Mouse (Mus musculus) frontal cortex, postnatal 10 days (tissue): ENCODE data around the gene Speg.

Experiments used
- DNase-seq, 2 experiments: peaks; one replicate each; pipeline ENCODE4 v3.0.0; 2022; ENCODE audit warnings: low spot score in 2 of 2, mixed read lengths in 1 of 2

Speg gene

DNA sequence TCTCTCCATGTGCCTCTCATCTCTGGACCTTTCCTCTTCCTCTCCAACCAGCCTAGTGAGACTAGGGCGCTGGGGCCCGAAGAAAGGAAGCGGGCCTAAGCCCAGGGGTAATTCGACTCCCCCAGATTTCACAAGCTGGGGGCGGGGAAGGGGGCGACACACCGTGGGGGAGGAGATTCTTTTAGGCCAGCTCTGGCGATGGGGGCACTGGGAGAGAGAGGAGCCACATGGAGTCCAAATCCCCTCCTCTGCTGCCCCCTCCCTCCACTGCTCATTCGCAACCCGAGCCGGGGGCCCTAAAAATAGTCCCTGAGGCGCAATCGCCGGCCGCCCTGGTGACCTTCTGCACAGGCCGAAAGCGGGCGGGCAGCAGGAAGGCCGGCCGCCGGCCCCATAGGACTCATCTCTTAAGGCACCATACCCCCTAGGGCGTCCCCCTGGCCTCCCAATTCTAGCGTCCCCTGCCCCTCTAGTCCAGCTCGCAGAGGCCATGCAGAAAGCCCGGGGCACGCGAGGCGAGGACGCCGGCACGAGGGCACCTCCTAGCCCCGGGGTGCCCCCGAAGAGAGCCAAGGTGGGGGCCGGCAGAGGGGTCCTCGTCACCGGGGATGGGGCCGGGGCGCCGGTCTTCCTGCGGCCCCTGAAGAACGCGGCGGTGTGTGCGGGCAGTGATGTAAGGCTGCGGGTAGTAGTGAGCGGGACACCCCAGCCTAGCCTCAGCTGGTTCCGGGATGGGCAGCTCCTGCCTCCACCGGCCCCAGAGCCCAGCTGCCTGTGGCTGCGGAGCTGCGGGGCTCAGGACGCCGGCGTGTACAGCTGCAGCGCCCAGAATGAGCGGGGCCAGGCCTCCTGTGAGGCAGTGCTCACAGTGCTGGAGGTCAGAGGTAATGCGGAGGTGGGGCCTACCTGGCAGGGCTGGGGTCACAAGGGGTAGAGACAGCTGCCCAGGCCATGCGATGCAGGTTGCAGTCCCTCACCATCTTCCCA, at the start of gene Speg:
TSS of gene Speg (plus strand) at position 348 of the 987 bp plus-strand sequence.
- DNase-seq = no peak

GRCm38 (mm10) chr1:75327461-75327860, 47.6 kb upstream of the Speg start:
- DNase-seq = no peak

GRCm38 (mm10) chr1:75331271-75331670, 43.8 kb upstream of the Speg start:
- DNase-seq = no peak

- DNase-seq = no peak
Observed at GRCm38 (mm10) chr1:75336461-75336860, 38.6 kb upstream of the Speg start.

- DNase-seq = no peak
Observed at GRCm38 (mm10) chr1:75337097-75337496, 38.0 kb upstream of the Speg start.

GRCm38 (mm10) chr1:75338091-75338694, 36.9 kb upstream of the Speg start:
- no peak for DNase-seq

DNA sequence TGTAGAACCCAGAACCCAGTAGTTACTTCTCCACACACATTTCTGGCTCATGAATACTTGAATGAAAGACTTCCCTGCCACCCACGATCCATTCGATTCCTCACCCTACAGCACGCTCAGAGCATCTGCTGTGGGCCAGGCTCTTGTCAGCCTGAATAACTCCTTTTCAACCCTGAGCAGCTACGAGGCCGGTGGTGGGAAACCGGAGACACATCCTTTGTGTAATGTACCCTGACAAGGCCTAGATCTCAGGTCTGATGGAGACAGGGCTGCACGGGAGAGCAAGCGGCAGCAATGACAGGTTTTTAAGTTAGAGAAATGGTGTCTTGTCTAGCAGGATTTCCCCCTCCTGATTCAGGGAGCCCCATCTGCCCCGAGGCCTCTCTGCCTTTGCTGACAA, 35.8 kb upstream of the Speg start:
- DNase-seq = no peak

- no peak for DNase-seq
Observed at GRCm38 (mm10) chr1:75340519-75340918, 34.6 kb upstream of the Speg start.

DNA sequence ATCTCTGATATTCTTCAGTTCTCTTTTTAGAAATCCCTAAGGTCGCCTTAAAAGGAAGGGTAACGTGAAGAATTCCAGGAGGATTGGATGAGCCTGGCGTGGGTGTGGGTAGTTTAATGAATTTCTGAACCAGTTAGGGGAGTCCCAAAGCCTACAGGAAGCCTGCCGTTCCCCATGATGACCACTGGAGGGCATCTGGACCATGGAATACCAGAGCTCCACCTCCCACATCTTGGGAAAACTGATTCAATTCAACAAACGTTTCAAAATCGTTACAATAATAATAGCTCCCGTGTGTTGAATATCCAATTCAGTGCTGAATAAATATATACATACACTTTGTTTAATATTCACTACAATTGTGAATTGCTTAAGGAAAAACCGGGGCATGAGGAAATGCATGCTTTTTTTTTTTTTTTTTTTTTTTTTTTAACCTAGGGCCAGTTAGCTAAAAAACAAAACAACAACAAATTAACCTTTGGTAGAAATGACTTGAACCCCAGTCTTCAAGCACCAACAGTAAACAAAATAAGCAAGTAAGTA, 32.2 kb upstream of the Speg start:
- DNase-seq = peak; percentile 65 to 71

DNA sequence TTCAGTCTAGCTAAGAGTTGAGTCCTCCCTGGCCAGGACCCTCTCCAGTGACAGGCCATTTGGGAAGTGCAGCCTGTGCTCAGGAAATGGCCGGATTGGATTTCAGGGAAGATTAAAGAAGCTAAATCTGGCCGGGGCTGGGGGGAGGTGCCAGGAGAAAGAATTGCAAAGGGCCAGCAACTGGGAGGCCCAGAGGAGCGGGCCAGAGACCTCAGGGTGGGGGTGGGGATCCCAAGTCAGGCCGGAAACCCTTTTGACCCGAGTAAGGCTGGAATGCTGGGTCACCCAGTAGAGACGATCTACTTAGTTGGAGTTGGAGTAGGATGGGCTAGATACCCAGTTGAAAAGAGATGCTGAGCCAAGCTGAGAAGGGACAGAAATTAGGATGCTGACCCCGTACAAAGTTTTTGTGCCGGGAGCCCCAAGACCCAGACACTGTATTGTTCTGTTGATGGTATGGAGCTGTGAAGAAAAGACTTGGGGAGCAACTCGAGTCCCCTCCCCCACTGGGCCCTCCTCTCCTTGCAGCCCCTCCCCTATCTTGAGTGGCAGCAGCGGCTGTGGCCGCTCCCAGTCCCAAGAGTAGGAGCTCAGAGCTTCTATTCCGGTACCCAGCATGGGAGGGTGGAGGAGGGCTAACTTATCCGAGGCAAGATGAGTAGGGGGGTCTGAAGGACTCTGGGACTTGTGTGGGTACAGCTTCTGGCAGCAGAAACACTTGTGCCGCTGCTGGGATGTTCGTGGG, 30.6 kb upstream of the Speg start:
- no peak for DNase-seq

- DNase-seq = no peak
Observed at GRCm38 (mm10) chr1:75345036-75345935, 29.8 kb upstream of the Speg start.

GRCm38 (mm10) chr1:75347279-75347678, 27.8 kb upstream of the Speg start:
- DNase-seq = no peak

DNA sequence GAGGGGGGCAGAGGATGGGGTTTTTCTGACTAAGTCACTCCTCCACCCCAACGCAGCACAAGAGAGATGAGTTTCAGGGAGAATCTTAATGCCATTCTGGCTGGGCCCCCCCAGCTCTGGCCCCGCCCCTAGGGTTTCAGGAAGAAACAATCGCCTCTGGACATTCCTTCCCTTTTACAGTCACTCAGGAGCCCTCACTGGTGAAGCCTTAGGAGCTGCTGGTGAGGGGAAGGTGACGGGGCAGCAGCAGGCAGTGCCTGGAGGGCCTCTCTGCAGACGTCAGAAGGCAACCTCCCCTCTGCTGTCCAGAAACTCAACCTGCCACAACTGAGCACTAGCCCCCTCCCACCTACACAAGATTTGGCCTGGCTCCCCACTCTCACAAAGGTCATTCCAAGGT, 25.8 kb upstream of the Speg start:
- no peak for DNase-seq

- no peak for DNase-seq
Observed at GRCm38 (mm10) chr1:75357261-75357660, 17.8 kb upstream of the Speg start.

DNA sequence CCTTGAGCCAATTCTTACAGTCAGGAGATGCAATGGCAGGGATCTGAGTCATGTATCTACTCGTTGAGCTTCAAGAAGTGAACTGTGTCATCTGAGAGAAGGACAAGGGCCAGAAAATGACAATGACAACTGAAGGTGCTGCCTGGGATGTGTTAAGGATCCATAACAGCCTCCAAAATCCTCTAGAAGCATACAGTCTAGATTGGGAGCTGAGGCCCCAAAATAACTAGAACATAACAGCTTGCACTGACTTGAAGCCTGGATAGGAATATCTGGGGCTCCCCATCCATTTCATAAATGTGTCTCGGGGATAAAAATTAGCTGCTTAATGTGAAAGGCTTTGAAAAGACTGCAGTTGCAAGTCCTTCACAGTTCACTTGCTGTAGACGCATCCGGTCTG, 17.1 kb upstream of the Speg start:
- DNase-seq = no peak

GRCm38 (mm10) chr1:75359346-75359745, 15.8 kb upstream of the Speg start:
- peak in 1 of 2 experiments; percentile 57 for DNase-seq

DNA sequence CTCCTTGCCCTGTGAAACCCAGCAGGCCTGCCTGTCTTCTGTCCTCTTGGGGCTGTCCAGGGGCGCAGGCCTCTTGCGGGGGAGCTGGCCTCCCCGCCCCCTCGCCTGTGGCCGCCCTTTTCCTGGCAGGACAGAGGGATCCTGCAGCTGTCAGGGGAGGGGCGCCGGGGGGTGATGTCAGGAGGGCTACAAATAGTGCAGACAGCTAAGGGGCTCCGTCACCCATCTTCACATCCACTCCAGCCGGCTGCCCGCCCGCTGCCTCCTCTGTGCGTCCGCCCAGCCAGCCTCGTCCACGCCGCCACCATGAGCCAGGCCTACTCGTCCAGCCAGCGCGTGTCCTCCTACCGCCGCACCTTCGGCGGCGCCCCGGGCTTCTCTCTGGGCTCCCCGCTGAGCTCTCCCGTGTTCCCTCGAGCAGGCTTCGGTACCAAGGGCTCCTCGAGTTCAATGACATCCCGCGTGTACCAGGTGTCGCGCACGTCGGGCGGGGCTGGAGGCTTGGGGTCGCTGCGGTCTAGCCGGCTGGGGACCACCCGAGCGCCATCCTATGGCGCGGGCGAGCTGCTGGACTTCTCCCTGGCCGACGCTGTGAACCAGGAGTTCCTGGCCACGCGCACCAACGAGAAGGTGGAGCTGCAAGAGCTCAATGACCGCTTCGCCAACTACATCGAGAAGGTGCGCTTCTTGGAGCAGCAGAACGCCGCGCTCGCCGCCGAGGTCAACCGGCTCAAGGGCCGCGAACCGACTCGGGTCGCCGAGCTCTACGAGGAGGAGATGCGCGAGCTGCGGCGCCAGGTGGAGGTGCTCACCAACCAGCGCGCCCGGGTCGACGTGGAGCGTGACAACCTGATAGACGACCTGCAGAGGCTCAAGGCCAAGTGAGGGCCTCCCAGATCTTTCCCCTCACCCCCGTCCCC, 14.7 kb upstream of the Speg start, which contains the start of gene Des:
TSS of gene Des (plus strand) at position 218 of the 920 bp plus-strand sequence.
- no peak for DNase-seq

DNA sequence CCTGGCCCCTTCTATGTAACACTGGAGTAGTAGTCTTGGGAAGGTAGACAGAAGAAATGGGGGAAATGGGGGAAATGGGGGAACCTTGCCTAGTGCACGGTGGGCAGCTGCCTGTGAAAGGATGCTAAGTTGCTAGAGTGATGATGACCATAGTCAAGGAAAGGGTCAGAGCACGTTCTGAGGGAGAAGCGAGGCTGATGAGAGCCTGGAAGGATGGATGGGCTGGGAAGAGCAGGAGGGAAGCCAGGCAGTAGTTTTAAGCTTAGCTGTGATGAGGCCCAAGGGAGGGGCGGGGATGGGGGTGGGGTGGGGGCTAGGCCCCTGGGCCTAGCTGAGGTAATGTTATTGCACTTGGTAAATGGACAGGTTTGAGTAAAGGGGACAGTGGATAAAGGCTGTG, 14.0 kb upstream of the Speg start:
- no peak for DNase-seq

- DNase-seq = no peak
Observed at GRCm38 (mm10) chr1:75361750-75362149, 13.3 kb upstream of the Speg start.

- DNase-seq = no peak
Observed at GRCm38 (mm10) chr1:75363868-75364267, 11.2 kb upstream of the Speg start.
